Mouse (Mus musculus) liver, adult 2 months (tissue): ENCODE measurements around the gene Hsd3b7. TPM values are rescaled to one million over a fixed set of nuclear protein-coding genes. Genes with fewer than 3 reads are reported as not detected.

Experiments
- DNase-seq: peaks from one replicate; pipeline ENCODE4 v3.0.0-alpha.2; 2011; ENCODE audit warnings: low read depth, low spot score; ENCODE audit errors: extremely low read depth
- H3K27ac ChIP-seq: fragments of 200-500 bp; replicated peaks from 2 replicates; pipeline ENCODE4 v1.5.1; 2012; ENCODE audit warnings: low read depth, mild to moderate bottlenecking, control low read depth, inconsistent platforms, low read length; ENCODE audit not compliant: insufficient read depth
- H3K27me3 ChIP-seq: fragments of 200-500 bp; 2 replicates; pipeline ENCODE4 v1.6.1; 2012; ENCODE audit warnings: mild to moderate bottlenecking, moderate library complexity, low read length, inconsistent platforms; ENCODE audit not compliant: control insufficient read depth, insufficient read depth
- H3K36me3 ChIP-seq: fragments of 200-500 bp; 2 replicates; pipeline ENCODE4 v1.6.1; 2012; ENCODE audit warnings: low read length, inconsistent platforms; ENCODE audit not compliant: control insufficient read depth, insufficient read depth
- H3K4me1 ChIP-seq: fragments of 200-500 bp; 2 replicates; pipeline ENCODE4 v1.6.1; 2011; ENCODE audit warnings: low read length; ENCODE audit not compliant: control insufficient read depth, insufficient read depth
- H3K4me3 ChIP-seq: fragments of 200-500 bp; 2 replicates; pipeline ENCODE4 v1.5.1; 2011; ENCODE audit warnings: low read depth, mild to moderate bottlenecking, control low read depth, low read length, moderate library complexity; ENCODE audit not compliant: insufficient read depth
- H3K79me2 ChIP-seq: fragments of 200-500 bp; 2 replicates; pipeline ENCODE4 v1.6.1; 2012; ENCODE audit warnings: inconsistent platforms, mild to moderate bottlenecking, low read length, moderate library complexity; ENCODE audit not compliant: control insufficient read depth, insufficient read depth
- H3K9ac ChIP-seq: fragments of 200-500 bp; 2 replicates; pipeline ENCODE4 v1.6.1; 2012; ENCODE audit warnings: low read depth, mild to moderate bottlenecking, control low read depth, inconsistent platforms, low read length
- CTCF ChIP-seq: fragments of 200-500 bp; IDR thresholded peaks from 2 replicates; pipeline ENCODE4 v1.5.1; 2011; ENCODE audit warnings: low read depth, low read length, control low read depth
- POLR2A ChIP-seq: fragments of 200-500 bp; IDR thresholded peaks from 2 replicates; pipeline ENCODE4 v1.6.1; 2011; ENCODE audit warnings: low read length, control low read depth; ENCODE audit not compliant: insufficient read depth; ENCODE audit errors: extremely low read depth
- WGBS: fragments of 180-500 bp; shearing (Covaris S2); methylation state at CpG from one replicate; pipeline ENCODE4 v1.1.7; 2018; 5-methylcytosine and 5-hydroxymethylcytosine counted together
- polyA plus RNA-seq: library from polyadenylated mRNA; depleted of rRNA; stranded (reverse); fragments of >200 nt; gene quantifications from 2 replicates; pipeline ENCODE4 v1.2.3, GENCODE M21; 2012
- total RNA-seq: library from RNA; depleted of rRNA; stranded (reverse); fragments of >200 nt; gene quantifications from 2 replicates; pipeline ENCODE4 v1.2.3, GENCODE M21; 2014

Gene Hsd3b7
- total and polyA plus RNA-seq, 2 experiments = 477 to 1,162 TPM

DNA sequence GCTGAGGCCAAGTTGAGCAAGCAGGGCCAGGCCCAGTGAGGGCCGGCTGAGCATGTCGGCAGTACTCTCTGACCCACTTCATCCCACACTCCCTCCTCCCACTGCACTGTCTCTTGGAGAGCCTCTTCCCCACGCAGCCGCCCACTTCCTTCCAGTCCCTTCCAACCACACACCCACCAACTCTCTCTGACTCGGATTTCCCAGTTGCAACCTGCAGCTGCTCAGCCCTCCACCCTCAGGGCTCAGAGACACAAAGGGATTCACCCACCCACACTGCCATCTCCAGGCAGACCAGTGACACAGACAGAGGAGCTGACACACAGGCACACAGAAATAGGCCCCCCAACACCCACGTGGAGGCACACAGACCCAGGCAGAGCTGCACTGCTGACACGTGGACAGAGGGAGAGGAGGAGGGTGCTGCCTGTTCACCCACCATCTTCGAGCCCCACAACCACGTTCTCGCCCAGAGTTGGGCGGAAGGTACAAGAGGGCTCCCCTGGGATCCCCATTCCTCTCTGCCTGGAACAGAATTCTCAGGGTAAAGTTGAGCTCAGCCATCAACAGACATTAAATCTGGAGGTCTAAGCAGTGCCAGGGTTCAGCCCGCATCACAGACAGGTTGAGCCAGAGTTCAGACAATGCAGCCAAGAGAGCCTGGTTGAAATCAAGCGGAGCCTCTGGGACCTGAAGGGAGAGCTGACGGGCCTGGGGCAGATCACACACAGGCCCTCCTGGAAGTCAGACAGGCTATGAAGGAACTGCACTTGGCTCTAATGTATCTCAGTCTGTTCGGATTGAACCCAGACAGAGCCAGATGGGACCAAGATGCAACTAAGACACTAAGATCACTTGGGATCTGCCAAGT lies 15.8 kb downstream of the Hsd3b7 start:
- DNase-seq = peak; percentile 78
- H3K9ac ChIP-seq = peak overlapping the region; percentile 25
- TF ChIP-seq CTCF = peak; percentile 79
- TF ChIP-seq POLR2A = 0 out of 2 replicates have a peak, but pooled peaks have one; percentile 13

DNA sequence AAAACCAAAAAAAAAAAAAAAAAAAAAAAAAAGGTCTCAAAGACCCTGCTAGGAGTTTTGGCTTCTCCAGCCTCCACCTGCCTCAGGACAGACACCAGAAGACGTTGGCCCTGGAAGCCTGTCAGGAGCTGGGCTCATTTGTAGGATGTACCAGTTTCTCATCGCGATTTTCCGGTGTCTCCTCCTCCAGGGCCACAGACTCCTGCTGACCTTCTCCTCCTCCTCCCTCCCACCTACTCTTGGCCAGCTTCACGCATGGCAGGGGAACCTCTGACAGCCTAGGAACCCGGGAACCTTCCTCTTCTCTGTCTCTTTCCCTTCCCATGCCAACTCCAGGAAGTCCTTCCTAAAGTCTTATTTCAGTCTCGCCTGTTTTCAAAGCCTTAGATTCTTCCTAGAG lies 16.6 kb downstream of the Hsd3b7 start:
- H3K79me2 ChIP-seq = no peaks in the 10 kb centered on the region
- H3K27me3 ChIP-seq = no peaks in the 10 kb centered on the region
- H3K36me3 ChIP-seq = no peaks in the 10 kb centered on the region
- no peak for TF ChIP-seq CTCF
- no peak for TF ChIP-seq POLR2A
- no peak overlapping the region for H3K4me3 ChIP-seq
- no peak overlapping the region for H3K9ac ChIP-seq
- peaks cover 24% of the 10 kb centered on the region for H3K4me1 ChIP-seq
- DNase-seq = no peak
- no peak overlapping the region for H3K27ac ChIP-seq
- WGBS = 80% methylated on average over 7 of the region's 7 CpGs

More for the DNA sequence above, 15.8 kb downstream of the Hsd3b7 start:
- Histone ChIP-seq H3K4me1 (peaks cover 24% of the 10 kb centered on the region), H3K79me2 (no peaks in the 10 kb centered on the region), H3K27ac (peak overlapping the region; percentile 98), H3K36me3 (no peaks in the 10 kb centered on the region), H3K4me3 (no peak overlapping the region), H3K27me3 (no peaks in the 10 kb centered on the region)
- 28% methylated on average over 15 of the region's 15 CpGs for WGBS

DNA sequence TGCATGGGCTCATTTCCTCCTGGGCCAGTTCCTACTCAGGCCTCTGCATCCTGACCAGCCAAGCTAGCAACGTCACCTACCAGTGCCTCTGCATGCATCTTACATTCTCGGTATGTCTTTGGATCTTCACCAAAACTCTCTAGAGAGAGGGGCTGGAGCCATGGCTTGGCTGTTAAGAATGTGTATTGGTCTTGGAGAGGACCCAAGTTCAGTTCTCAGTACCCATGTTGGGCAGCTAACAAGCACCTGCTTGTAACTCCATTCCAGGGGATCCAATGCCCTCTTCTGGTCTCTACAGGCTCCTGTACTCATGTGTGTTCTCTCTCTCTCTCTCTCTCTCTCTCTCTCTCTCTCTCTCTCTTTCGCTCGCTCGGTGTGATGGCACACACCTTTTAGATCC lies 17.4 kb downstream of the Hsd3b7 start:
- 78% methylated on average over 5 of the region's 5 CpGs for WGBS
- TF ChIP-seq CTCF (no peak), POLR2A (no peak)
- H3K27me3 ChIP-seq = no peaks in the 10 kb centered on the region
- H3K79me2 ChIP-seq = no peaks in the 10 kb centered on the region
- no peaks in the 10 kb centered on the region for H3K36me3 ChIP-seq
- H3K4me1 ChIP-seq = peaks cover 22% of the 10 kb centered on the region
- H3K4me3 ChIP-seq = no peak overlapping the region
- DNase-seq = peak; percentile 53
- H3K9ac ChIP-seq = no peak overlapping the region
- no peak overlapping the region for H3K27ac ChIP-seq

DNA sequence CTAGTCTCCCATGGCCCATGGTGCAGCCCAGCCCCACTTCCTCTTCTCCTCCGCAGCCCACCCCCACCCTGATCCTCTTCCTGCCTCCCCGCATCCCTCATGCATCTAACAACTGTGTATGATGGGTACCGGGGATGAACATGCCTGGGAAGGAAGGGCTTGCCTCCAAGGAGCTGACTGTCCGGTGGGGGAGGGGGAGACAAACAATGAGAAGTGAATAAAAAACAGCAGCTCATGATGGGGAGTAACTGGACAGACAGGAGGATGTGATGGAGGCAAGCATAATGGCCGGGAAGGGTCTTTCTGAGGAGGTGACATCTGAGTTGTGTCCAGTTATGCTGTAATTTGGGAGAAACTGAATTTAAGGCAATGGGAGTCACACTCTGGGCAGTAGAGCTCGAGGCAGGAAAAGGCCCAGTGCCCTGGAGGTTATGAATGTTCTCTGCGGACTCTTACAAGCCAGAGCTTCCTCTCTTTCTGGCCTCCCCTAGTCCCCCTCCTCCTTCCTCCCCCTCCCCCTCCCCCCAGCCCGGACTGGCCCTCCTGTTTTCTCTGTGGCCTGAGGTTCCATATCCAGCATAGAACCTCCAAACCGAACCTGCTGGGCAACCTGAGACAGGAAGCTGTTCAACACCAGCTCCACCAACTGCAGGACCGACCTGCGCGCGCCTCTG lies 20.6 kb downstream of the Hsd3b7 start:
- Histone ChIP-seq H3K27ac (no peak overlapping the region), H3K4me3 (no peak overlapping the region), H3K4me1 (peaks cover 7% of the 10 kb centered on the region), H3K27me3 (no peaks in the 10 kb centered on the region), H3K9ac (no peak overlapping the region), H3K36me3 (no peaks in the 10 kb centered on the region), H3K79me2 (no peaks in the 10 kb centered on the region)
- 75% methylated on average over 13 of the region's 13 CpGs for WGBS
- TF ChIP-seq POLR2A (no peak), CTCF (no peak)
- DNase-seq = no peak

DNA sequence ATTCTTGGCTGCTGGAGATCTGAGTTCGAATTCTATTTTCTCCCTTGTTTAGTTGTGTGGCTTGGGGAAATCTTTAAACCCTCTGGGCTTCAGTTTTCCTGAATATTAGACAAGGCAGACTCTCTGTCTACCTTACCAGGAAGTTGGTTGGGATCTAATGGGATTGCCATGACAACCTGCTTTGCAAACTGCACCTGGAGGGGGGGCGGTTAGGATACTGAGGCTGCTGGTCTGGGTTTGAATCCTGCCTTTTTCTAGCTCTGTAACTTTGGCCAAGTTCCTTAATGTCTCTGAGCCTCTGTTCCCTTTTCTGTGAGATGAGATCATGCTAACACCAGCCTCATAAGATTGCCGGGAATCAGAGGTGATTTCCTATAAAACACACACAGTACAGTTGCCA lies 22.1 kb downstream of the Hsd3b7 start:
- Histone ChIP-seq H3K4me3 (no peak overlapping the region), H3K79me2 (no peaks in the 10 kb centered on the region), H3K27ac (no peak overlapping the region), H3K36me3 (no peaks in the 10 kb centered on the region), H3K9ac (no peak overlapping the region), H3K4me1 (no peaks in the 10 kb centered on the region), H3K27me3 (no peaks in the 10 kb centered on the region)
- WGBS = 84% methylated on average over 3 of the region's 3 CpGs
- no peak for TF ChIP-seq CTCF
- no peak for DNase-seq
